Mouse (Mus musculus) adrenal gland, postnatal 14 days (tissue): ENCODE measurements around the gene Gsg1. TPM values are rescaled to one million over a fixed set of nuclear protein-coding genes. Genes with fewer than 3 reads are reported as not detected.
A peak's percentile ranks its signal among the peaks of the same experiment; 100 is the strongest.

Experiments used
- DNase-seq: peaks from one replicate; pipeline ENCODE4 v3.0.0; 2021; ENCODE audit warnings: mixed read lengths
- total RNA-seq: library from RNA; stranded (reverse); gene quantifications from 2 replicates; pipeline ENCODE4 v1.2.3, GENCODE M21; 2021

Gene Gsg1
- total RNA-seq, 1 experiment from 2014 or later = not detected

GRCm38 (mm10) chr6:135260435-135260834 is 6.3 kb upstream of the Gsg1 start:
- no peak for DNase-seq

- peak; percentile 92 for DNase-seq
These were observed 1.4 kb downstream of the Gsg1 start for GRCm38 (mm10) chr6:135252728-135253077.

GRCm38 (mm10) chr6:135251849-135252727 is 2.1 kb downstream of the Gsg1 start:
- DNase-seq = peak; percentile 74

GRCm38 (mm10) chr6:135250926-135251699 is 3.0 kb downstream of the Gsg1 start:
- DNase-seq = peak; percentile 28

- DNase-seq = peak; percentile 82
These were observed 4.2 kb downstream of the Gsg1 start for GRCm38 (mm10) chr6:135249846-135250531.

- DNase-seq = no peak
These were observed 6.3 kb downstream of the Gsg1 start for GRCm38 (mm10) chr6:135247861-135248260.

- DNase-seq = no peak
These were observed 8.6 kb downstream of the Gsg1 start for GRCm38 (mm10) chr6:135245586-135245985.

GRCm38 (mm10) chr6:135240361-135240760 is 13.8 kb downstream of the Gsg1 start:
- DNase-seq = no peak

- DNase-seq = no peak
These were observed 15.9 kb downstream of the Gsg1 start for GRCm38 (mm10) chr6:135238211-135238610.

- peak; percentile 25 for DNase-seq
These were observed 16.8 kb downstream of the Gsg1 start for GRCm38 (mm10) chr6:135237326-135237725.

- no peak for DNase-seq
These were observed 17.6 kb downstream of the Gsg1 start for GRCm38 (mm10) chr6:135236576-135236975.

GRCm38 (mm10) chr6:135235742-135236141 is 18.4 kb downstream of the Gsg1 start:
- no peak for DNase-seq

- no peak for DNase-seq
These were observed 21.5 kb downstream of the Gsg1 start for GRCm38 (mm10) chr6:135232443-135233182.

GRCm38 (mm10) chr6:135230586-135230985 is 23.6 kb downstream of the Gsg1 start:
- DNase-seq = no peak

GRCm38 (mm10) chr6:135228465-135228941 is 25.6 kb downstream of the Gsg1 start:
- no peak for DNase-seq

GRCm38 (mm10) chr6:135223786-135224416 is 30.2 kb downstream of the Gsg1 start:
- DNase-seq = no peak

GRCm38 (mm10) chr6:135219916-135220315 is 34.2 kb downstream of the Gsg1 start:
- DNase-seq = no peak

- DNase-seq = no peak
These were observed 35.8 kb downstream of the Gsg1 start for GRCm38 (mm10) chr6:135218330-135218729.

- no peak for DNase-seq
These were observed 41.5 kb downstream of the Gsg1 start for GRCm38 (mm10) chr6:135212666-135213065.

- DNase-seq = no peak
These were observed 43.0 kb downstream of the Gsg1 start for GRCm38 (mm10) chr6:135211169-135211568.

- no peak for DNase-seq
These were observed 47.2 kb downstream of the Gsg1 start for GRCm38 (mm10) chr6:135206909-135207308.
